Mouse (Mus musculus): Measurements from ENCODE around the gene Hoxb3. TPM values are rescaled to one million over a fixed set of nuclear protein-coding genes. Genes with fewer than 3 reads are reported as not detected.

The Hoxb3 gene
- polyA plus RNA-seq, 1 experiment from 2014 or later: 0.69 TPM

- under 1% methylated on average over 42 of the region's 56 CpGs for WGBS
- no peaks in the 10 kb centered on the region for H3K36me3 ChIP-seq (replicated peaks)
- DNase-seq (ENCODE audit: low spot score): peak; percentile 62
- H3K27me3 ChIP-seq (replicated peaks; ENCODE audit: low read depth, poor library complexity, severe bottlenecking): peaks cover 100% of the 10 kb centered on the region
- H3K4me3 ChIP-seq: peak overlapping the region; percentile 49
- H3K9me3 ChIP-seq: no peaks in the 10 kb centered on the region
- H3K4me1 ChIP-seq: peaks cover 23% of the 10 kb centered on the region
- peak overlapping the region; percentile 63; the same call in 1 of the 2 replicates for H3K27ac ChIP-seq (replicated peaks)
Observed at GRCm38 (mm10) chr11:96345220-96345892, 22.2 kb downstream of the Hoxb3 start.

- WGBS: under 1% methylated on average over 45 of the region's 45 CpGs
- peaks cover 100% of the 10 kb centered on the region for H3K27me3 ChIP-seq (replicated peaks; ENCODE audit: low read depth, poor library complexity, severe bottlenecking)
- no peaks in the 10 kb centered on the region for H3K9me3 ChIP-seq
- peak overlapping the region; percentile 63 for H3K27ac ChIP-seq (replicated peaks)
- peaks cover 20% of the 10 kb centered on the region for H3K4me1 ChIP-seq
- DNase-seq (ENCODE audit: low spot score): peak; percentile 33
- peak overlapping the region; percentile 49 for H3K4me3 ChIP-seq
- H3K36me3 ChIP-seq (replicated peaks): no peaks in the 10 kb centered on the region
Observed at GRCm38 (mm10) chr11:96345893-96346806, 23.0 kb downstream of the Hoxb3 start.

GRCm38 (mm10) chr11:96346916-96347520 is 23.9 kb downstream of the Hoxb3 start:
- peaks cover 20% of the 10 kb centered on the region for H3K4me1 ChIP-seq
- WGBS: 11% methylated on average over 5 of the region's 5 CpGs
- no peaks in the 10 kb centered on the region for H3K36me3 ChIP-seq (replicated peaks)
- peak overlapping the region; percentile 49 for H3K4me3 ChIP-seq
- no peaks in the 10 kb centered on the region for H3K9me3 ChIP-seq
- H3K27ac ChIP-seq (replicated peaks): no peak overlapping the region
- H3K27me3 ChIP-seq (replicated peaks; ENCODE audit: low read depth, poor library complexity, severe bottlenecking): peaks cover 100% of the 10 kb centered on the region
- DNase-seq (ENCODE audit: low spot score): peak; percentile 14

DNA sequence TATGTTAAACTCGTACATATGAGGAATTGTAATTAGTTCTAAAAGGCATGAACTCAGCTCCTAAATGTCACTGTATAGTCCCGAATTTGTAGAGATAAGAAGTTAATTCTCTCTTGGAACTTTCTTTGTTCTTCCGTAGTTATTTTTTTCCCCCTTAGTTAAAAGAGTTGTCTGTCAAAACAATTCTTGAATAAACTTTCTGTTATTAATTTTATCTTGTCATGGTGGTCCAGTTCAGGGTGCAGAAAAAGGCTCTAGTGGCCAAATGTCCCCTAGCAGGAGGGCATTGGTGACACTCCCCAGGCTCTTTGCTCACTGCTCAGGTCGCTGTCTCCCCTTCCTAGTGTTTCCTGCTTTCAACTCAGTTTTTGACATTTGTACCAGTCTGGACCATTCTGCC is 24.6 kb downstream of the Hoxb3 start:
- Histone ChIP-seq H3K27me3 (replicated peaks; ENCODE audit: low read depth, poor library complexity, severe bottlenecking) (peaks cover 100% of the 10 kb centered on the region), H3K36me3 (replicated peaks) (no peaks in the 10 kb centered on the region), H3K4me3 (peak overlapping the region; percentile 45; the same call in 1 of the 2 replicates), H3K9me3 (no peaks in the 10 kb centered on the region), H3K27ac (replicated peaks) (peak overlapping the region; percentile 69; the same call in 1 of the 2 replicates), H3K4me1 (peaks cover 20% of the 10 kb centered on the region)
- DNase-seq (ENCODE audit: low spot score): no peak
- WGBS: 6% methylated on average over 4 of the region's 4 CpGs

DNA sequence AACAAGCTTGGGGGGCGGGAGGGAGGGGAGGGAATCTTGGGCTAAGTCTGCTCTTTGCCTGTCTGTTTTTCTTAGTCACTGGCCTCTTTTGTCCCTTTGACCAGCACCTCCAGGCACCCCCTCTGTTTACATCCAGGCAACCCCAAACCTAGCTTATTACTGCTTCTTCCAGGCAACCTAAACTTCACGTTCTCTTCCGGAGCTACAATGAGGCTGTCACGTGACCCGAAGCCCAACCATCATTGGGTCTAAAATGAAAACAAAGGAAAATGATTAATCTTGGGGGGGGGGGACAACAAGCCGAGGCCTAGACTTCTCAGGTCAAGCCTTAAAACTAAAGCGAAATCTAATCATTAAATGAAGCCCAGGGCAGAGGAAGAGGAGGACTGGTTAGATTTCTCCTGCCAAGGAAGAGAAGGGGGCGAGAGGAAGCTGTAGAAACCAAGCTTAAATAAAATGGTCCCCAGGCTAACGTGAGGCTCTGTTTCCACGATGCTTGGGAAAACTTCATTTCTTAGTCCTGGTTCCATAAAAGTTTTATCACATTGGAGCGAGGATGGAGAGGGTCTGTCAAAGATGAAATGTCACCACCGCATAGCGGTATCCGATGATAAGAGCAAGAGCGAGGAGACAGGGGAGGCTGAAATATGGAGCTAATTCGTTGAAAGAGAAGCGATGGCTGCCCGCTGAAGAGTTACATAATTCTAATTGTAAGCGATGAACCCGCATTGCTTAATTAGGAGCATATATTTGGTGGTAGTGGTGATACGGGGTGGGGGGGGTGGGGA is 25.2 kb downstream of the Hoxb3 start:
- peak overlapping the region; percentile 45 for H3K4me3 ChIP-seq
- peak; percentile 43 for DNase-seq (ENCODE audit: low spot score)
- peaks cover 27% of the 10 kb centered on the region for H3K4me1 ChIP-seq
- 3% methylated on average over 21 of the region's 21 CpGs for WGBS
- no peaks in the 10 kb centered on the region for H3K36me3 ChIP-seq (replicated peaks)
- peak overlapping the region; percentile 69 for H3K27ac ChIP-seq (replicated peaks)
- H3K9me3 ChIP-seq: no peaks in the 10 kb centered on the region
- peaks cover 100% of the 10 kb centered on the region for H3K27me3 ChIP-seq (replicated peaks; ENCODE audit: low read depth, poor library complexity, severe bottlenecking)

- 9% methylated on average over 3 of the region's 3 CpGs for WGBS
- Histone ChIP-seq H3K27ac (replicated peaks) (peak overlapping the region; percentile 69; the same call in 1 of the 2 replicates), H3K9me3 (no peaks in the 10 kb centered on the region), H3K27me3 (replicated peaks; ENCODE audit: low read depth, poor library complexity, severe bottlenecking) (peaks cover 100% of the 10 kb centered on the region), H3K36me3 (replicated peaks) (no peaks in the 10 kb centered on the region), H3K4me1 (peaks cover 27% of the 10 kb centered on the region), H3K4me3 (peak overlapping the region; percentile 45)
- peak; percentile 8 for DNase-seq (ENCODE audit: low spot score)
Observed at GRCm38 (mm10) chr11:96348988-96349387, 25.9 kb downstream of the Hoxb3 start.

GRCm38 (mm10) chr11:96349491-96350340 is 26.6 kb downstream of the Hoxb3 start:
- 2% methylated on average over 14 of the region's 14 CpGs for WGBS
- Histone ChIP-seq H3K4me3 (peak overlapping the region; percentile 45), H3K27ac (replicated peaks) (peak overlapping the region; percentile 69), H3K9me3 (no peaks in the 10 kb centered on the region), H3K36me3 (replicated peaks) (no peaks in the 10 kb centered on the region), H3K27me3 (replicated peaks; ENCODE audit: low read depth, poor library complexity, severe bottlenecking) (peaks cover 100% of the 10 kb centered on the region), H3K4me1 (peaks cover 27% of the 10 kb centered on the region)
- peak; percentile 55 for DNase-seq (ENCODE audit: low spot score)

DNA sequence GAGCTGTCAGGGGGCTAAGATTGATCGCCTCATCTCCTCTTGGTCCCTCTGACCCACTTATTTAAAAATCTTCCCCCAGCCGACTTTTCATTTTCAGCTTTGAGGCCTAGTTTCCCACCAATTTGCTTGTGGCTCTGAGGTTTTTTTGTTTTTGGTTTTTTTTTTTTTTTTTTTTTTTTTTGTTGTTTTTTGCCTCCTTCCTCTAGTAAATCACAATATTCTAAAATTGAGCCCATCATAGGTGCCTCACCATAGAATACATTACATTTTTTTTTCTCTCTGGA is 27.2 kb downstream of the Hoxb3 start, which contains the start of gene Hoxb2:
Gene Hoxb2 (plus strand): TSS at position 185 of the 284 bp plus-strand sequence.
- Histone ChIP-seq H3K27ac (replicated peaks) (peak within 1 kb of the TSS; percentile 86), H3K9me3 (no peaks in the 10 kb centered on the region), H3K4me3 (peak within 1 kb of the TSS; percentile 59), H3K4me1 (peaks cover 28% of the 10 kb centered on the region), H3K27me3 (replicated peaks; ENCODE audit: low read depth, poor library complexity, severe bottlenecking) (peaks cover 100% of the 10 kb centered on the region), H3K36me3 (replicated peaks) (no peaks in the 10 kb centered on the region)
- no peak for DNase-seq (ENCODE audit: low spot score)
- 2% methylated on average over 2 of the region's 2 CpGs for WGBS

- DNase-seq (ENCODE audit: low spot score): no peak
- H3K9me3 ChIP-seq: no peaks in the 10 kb centered on the region
- 5% methylated on average over 2 of the region's 2 CpGs for WGBS
- peak overlapping the region; percentile 86 for H3K27ac ChIP-seq (replicated peaks)
- H3K27me3 ChIP-seq (replicated peaks; ENCODE audit: low read depth, poor library complexity, severe bottlenecking): peaks cover 100% of the 10 kb centered on the region
- peak overlapping the region; percentile 59 for H3K4me3 ChIP-seq
- H3K36me3 ChIP-seq (replicated peaks): no peaks in the 10 kb centered on the region
- H3K4me1 ChIP-seq: peaks cover 23% of the 10 kb centered on the region
Observed at GRCm38 (mm10) chr11:96350791-96351190, 27.7 kb downstream of the Hoxb3 start.

GRCm38 (mm10) chr11:96351312-96351711 is 28.2 kb downstream of the Hoxb3 start:
- H3K36me3 ChIP-seq (replicated peaks): no peaks in the 10 kb centered on the region
- no peaks in the 10 kb centered on the region for H3K9me3 ChIP-seq
- H3K27ac ChIP-seq (replicated peaks): peak overlapping the region; percentile 86
- 2% methylated on average over 11 of the region's 11 CpGs for WGBS
- peaks cover 100% of the 10 kb centered on the region for H3K27me3 ChIP-seq (replicated peaks; ENCODE audit: low read depth, poor library complexity, severe bottlenecking)
- peaks cover 19% of the 10 kb centered on the region for H3K4me1 ChIP-seq
- peak; percentile 59 for DNase-seq (ENCODE audit: low spot score)
- H3K4me3 ChIP-seq: peak overlapping the region; percentile 59

- Histone ChIP-seq H3K9me3 (no peaks in the 10 kb centered on the region), H3K4me1 (peaks cover 19% of the 10 kb centered on the region), H3K27ac (replicated peaks) (peak overlapping the region; percentile 86), H3K36me3 (replicated peaks) (no peaks in the 10 kb centered on the region), H3K27me3 (replicated peaks; ENCODE audit: low read depth, poor library complexity, severe bottlenecking) (peaks cover 100% of the 10 kb centered on the region), H3K4me3 (peak overlapping the region; percentile 59)
- DNase-seq (ENCODE audit: low spot score): peak; percentile 56
- WGBS: under 1% methylated on average over 22 of the region's 22 CpGs
Observed at GRCm38 (mm10) chr11:96351831-96352230, 28.7 kb downstream of the Hoxb3 start.

All from embryonic facial prominence, embryonic 10.5 days (tissue).